Mouse (Mus musculus) heart, adult 2 months (tissue): ENCODE results near the gene Pxmp4.

Experiments used
- CTCF ChIP-seq: fragments of 200-600 bp; IDR thresholded peaks from 2 replicates; pipeline ENCODE4 v1.8.1; 2022; ENCODE audit warnings: antibody characterized with exemption, mild to moderate bottlenecking, moderate library complexity
- EP300 ChIP-seq: fragments of 200-500 bp; IDR thresholded peaks from 2 replicates; pipeline ENCODE4 v1.6.1; 2011; ENCODE audit warnings: low read depth, low read length, control low read depth; ENCODE audit not compliant: insufficient read depth
- POLR2A ChIP-seq: fragments of 200-500 bp; IDR thresholded peaks from 2 replicates; pipeline ENCODE4 v1.6.1; 2011; ENCODE audit warnings: mild to moderate bottlenecking, low read depth, low read length, control low read depth; ENCODE audit not compliant: insufficient read depth

- no peak for TF ChIP-seq POLR2A
- no peak for TF ChIP-seq CTCF
- no peak for TF ChIP-seq EP300
Observed at GRCm38 (mm10) chr2:154551476-154551875, 52.0 kb downstream of the Pxmp4 start, which contains the start of gene Actl10.
